Mouse (Mus musculus) brain, embryonic 14.5 days (tissue): Measurements from ENCODE around the gene Pcbp2. TPM values are rescaled to one million over a fixed set of nuclear protein-coding genes. Genes with fewer than 3 reads are reported as not detected.

Experiments
- DNase-seq: peaks from one replicate; pipeline ENCODE4 v3.0.0-alpha.2; 2011; ENCODE audit warnings: low read depth
- CTCF ChIP-seq: fragments of 200-500 bp; IDR thresholded peaks from 2 replicates; pipeline ENCODE4 v1.5.1; 2012; ENCODE audit warnings: inconsistent platforms, mild to moderate bottlenecking, moderate library complexity, borderline replicate concordance; ENCODE audit not compliant: insufficient read depth, insufficient read length; ENCODE audit errors: extremely low read depth
- POLR2A ChIP-seq: fragments of 200-500 bp; IDR thresholded peaks from 2 replicates; pipeline ENCODE4 v1.6.1; 2012; ENCODE audit warnings: mild to moderate bottlenecking, inconsistent platforms, borderline replicate concordance; ENCODE audit not compliant: poor library complexity, insufficient read depth, insufficient read length, severe bottlenecking; ENCODE audit errors: extremely low read depth
- polyA plus RNA-seq: library from polyadenylated mRNA; depleted of rRNA; stranded (reverse); fragments of >200 nt; gene quantifications from 2 replicates; pipeline ENCODE4 v1.2.3, GENCODE M21; 2012; rRNA removed

The Pcbp2 gene
- polyA plus RNA-seq, 1 experiment, result 716 TPM

DNA sequence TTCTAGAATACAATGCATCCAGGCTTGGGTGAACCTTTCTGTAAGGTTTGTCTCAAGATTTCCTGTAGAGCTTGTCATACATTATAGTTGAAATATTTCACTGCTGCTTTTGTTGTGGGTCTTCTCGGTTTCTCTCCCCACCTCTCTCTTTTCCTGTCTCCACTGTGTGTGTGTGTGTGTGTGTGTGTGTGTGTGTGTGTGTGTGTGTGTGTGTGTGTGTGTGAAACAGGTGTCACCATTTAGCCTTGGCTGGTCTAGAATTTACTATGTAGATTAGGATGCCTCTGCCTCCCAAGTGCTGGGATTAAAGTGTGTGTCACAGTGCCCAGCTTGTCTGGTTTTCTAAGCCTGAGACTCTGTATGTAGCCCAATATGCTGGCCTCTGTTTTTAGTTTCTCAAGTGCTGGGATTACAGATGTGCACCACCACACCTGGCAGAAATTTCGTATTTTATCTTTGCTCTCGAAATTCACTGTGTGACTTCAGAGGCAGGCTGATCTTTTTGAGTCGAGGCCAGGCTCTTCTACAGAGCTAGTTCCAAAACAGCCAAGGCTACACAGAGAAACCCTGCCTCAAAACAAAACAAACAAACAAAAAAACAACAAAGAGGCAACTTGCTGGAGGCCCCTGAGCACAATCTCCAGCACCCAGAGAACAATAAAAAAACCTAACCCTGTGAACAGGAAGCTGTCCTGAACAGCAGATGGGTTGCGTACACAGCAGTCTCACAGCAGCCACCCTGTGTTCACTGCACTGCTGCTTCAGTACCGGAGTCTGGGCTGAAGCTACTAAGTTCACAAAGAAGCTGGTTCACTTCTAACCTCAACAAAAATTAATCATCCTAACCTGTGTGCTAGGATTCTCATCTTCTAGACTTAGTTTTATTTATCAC, 56.0 kb downstream of the Pcbp2 start:
- DNase-seq, result no peak
- TF ChIP-seq CTCF, result no peak
- no peak for TF ChIP-seq POLR2A

DNA sequence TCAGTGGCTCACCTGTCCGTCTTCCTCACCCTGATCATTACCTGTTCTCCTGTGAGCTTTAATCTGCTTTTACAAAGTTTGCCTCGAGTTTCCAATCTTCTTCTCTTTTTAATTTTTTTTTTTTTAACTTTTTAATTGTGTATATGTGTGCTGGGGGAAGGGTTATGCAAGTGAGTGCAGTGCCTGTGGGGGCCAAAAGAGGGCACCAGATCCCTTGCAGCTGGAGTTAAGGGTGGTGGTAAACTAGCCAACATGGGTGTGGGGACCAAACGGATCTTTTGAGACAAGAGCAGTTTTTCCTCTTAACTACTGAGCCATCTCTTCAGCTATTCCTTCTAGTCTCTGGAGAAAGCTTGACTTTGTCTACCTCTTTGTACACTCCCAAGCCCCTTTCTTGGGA, 57.6 kb downstream of the Pcbp2 start:
- peak; percentile 46; the same call in 1 of the 2 replicates for TF ChIP-seq CTCF
- TF ChIP-seq POLR2A, result no peak
- DNase-seq, result peak; percentile 22

DNA sequence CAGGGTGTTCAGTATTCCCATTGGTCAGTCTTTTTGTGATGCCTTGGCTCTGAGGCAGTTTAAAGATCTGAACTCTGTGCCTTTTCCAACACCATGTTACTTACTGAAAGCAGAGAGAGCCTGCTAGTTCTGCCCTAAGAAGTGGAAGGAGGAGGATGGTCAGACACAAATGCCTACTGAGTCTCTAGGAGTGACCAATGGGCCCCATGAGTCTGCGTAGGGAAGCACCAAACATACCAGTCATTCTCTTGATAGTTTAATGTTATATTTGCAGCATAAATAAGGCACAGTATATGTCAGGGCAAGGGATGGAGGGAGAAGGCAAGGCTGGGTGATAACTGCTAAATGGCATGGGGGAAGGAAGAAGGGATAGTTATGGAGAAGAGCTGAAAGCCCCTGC, 58.1 kb downstream of the Pcbp2 start:
- DNase-seq, result no peak

DNA sequence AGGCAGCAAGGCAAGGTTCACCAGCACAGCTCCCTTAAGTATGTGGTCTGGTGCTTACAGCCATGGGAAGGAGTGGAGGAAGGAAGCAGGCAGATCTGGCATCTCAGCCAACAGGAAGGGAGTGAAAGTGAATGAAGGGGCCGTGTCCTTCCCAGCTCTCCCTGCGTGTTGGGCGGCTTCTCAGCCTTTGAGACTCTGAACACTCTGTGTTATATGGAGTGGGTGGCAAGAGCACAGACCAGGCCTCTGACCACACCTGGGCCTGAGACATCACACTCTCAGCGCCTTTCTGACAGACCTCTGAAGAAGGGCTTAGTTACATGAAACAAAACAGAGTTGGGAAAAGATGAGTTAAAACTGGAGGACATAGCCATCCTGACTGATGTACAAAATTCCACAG, 60.2 kb downstream of the Pcbp2 start:
- no peak for DNase-seq
- no peak for TF ChIP-seq POLR2A

More for the DNA sequence above, 58.1 kb downstream of the Pcbp2 start:
- TF ChIP-seq CTCF (no peak), POLR2A (no peak)

DNA sequence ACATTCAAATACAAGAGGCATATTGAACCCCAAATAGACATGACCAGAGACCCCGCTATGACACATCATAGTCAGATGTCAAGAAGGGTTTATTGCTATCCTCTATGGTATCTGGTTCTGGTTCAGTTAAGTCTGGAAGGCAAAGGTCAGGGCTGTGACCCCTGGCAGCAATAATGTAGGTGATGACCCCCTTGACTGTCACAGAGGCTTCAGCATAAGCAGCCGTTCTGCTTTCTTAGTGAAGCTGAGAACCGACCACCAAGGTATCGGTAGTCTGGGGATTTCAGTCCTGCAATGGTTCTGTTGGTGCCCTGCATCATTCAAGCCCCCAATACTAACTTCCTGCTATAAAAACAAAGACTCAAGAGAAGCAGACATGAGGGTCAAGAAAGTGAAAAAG, 61.2 kb downstream of the Pcbp2 start:
- no peak for DNase-seq
- no peak for TF ChIP-seq POLR2A
- no peak for TF ChIP-seq CTCF

DNA sequence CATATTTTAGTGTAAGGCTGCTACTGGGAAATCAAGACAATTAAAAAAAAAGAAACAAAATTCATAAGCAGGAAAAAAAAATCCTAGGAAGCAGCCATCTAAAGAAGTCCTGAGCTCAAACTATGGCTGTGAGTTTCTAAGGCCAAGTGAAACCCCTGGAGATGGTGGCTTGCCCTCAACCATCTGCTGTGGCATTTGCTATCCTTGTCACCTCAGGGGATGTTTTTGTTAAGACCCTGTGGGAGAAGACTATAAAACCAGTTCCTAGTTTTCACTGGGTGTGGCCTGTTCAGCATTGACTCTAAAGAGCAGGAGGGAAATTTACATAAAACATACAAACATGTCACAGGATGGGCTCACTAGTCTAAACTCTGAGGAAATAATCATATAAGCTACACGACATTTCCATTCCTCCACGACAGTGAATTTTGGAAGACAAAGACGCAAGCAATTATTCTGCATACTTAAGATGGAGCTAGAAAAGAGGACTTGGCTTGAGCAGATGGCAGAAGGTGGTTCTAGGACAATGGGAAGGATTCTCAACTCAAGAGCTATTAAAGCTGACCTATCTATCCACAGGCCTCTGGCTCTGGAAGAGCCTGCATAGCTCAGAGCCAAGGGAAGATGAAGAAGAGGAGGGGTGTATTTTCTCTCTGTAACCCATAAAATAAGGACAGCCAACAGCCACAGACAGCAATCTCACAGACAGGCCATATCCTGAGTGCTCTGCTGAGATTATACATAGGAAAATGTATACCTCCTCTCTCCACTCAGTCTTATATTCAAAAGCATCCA, 62.0 kb downstream of the Pcbp2 start:
- no peak for DNase-seq
- no peak for TF ChIP-seq POLR2A
- no peak for TF ChIP-seq CTCF

DNA sequence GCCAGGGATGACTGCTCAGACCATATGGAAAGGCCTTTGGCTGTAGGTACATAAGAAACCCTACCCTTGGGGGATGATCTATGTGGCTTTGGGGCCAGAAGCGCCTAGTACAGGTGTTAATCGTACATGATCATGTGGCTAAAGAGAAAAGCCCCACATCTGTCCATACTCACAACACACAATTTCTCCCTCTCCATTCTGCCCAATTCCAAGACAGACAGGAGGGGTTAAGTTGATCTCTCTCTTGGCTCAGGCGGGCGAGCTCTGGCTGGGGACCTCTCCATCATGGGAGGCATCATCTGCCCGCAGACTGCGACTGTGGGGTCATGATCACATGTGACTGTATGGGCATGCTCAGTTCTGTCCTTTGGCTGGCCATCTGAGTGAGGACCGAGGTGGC, 63.6 kb downstream of the Pcbp2 start:
- no peak for TF ChIP-seq CTCF
- no peak for TF ChIP-seq POLR2A
- DNase-seq, result no peak

DNA sequence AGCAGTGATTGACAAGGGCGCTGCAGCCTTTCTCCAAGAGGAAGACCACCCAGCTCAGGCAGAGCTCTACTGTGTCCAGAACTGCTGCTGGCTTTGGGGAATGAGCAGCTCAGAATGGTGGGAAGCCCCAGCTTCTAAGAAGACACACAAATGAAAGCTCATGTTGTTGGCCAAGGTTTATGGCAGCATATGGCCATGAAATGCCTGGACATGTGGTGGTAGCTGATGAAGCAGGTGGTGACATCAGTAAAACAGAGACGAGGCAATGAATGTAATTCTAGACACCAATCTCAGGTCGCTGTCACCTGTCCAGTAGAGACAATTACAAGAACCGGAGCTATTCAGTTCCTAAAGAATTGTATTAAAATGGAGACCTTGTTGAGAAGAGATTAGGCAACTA, 74.5 kb downstream of the Pcbp2 start:
- peak; percentile 66 for DNase-seq
- TF ChIP-seq CTCF, result no peak
- TF ChIP-seq POLR2A, result no peak

DNA sequence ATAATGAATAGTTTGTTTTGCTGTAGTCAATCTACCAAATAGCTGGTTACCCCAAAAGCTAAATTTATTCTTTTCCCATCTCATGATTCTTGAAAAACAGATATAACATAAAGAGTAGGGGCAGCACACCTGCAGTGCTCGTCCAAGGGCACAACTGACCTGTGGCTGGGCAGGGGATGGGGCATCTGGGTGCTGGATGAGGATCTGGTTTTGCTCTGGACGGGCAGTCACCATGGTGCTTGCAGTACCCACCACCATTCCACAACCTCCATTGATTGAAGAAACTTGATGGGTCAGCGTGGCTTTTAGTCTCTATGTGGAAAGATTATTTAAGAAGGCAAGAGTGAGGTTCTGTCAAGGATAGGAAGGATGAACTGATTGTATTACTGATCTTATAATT, 75.9 kb downstream of the Pcbp2 start:
- DNase-seq, result no peak
- TF ChIP-seq POLR2A, result no peak
- TF ChIP-seq CTCF, result no peak

DNA sequence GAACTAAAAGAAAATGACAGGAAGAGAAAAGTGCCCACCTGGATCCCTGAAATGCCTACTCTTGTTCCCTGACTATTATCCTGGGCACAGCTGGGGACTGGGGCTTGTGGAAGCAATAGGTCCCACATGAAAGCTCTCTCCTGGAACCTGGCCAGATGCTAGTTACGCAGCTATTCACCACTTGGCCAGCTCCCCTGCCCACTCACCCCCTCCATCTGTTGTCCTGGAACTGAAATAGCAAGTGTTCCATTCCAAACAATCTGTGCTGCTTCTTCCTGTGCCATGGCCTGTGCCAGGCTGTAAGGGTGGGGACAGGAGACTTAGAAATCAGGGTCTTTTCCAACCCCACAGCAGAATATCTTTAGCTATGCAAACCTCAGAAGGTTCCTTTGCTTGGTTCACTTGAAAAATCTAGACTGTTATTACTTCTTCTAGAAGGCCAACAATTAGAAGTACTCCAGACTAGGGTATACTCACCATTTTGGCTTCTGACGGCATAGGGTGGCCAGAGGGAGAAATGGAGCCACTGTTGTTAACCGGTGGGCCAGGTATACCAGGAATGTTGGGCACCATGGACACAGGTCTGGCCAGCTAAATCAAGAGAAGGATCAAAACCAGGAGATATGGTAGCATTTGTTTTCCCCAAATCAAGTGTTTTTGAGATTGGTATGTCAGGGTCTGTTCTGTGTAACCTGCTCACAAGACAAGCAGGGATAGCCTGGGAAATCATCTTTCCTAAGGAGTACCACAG, 76.5 kb downstream of the Pcbp2 start:
- DNase-seq, result peak; percentile 95
- TF ChIP-seq CTCF (no peak), POLR2A (no peak)

DNA sequence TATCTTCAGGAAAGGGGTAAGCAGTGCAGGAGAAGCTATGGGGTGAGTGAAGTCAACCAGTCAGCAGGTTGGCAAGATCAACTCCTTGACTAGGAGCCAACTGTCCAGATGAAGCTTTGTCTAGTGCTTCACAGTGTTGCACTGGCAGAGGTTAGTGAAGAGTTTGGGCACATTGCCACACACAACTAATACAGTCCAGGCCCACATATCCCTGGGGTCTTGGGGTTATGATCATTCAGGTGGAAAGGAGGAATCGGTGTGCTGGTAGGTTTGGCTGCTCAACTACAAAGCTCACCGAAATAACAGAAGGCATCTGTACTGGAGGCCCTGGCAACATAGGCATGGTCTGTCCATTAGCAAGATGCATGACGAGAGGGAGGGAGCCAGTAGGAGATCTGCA, 77.1 kb downstream of the Pcbp2 start:
- TF ChIP-seq CTCF, result no peak
- TF ChIP-seq POLR2A, result no peak
- peak; percentile 83 for DNase-seq

Other genes starting within 250 kb of the Pcbp2 start
- 0.30 and 0.40 TPM in 2 replicates for gene Itgb7, start 238.6 kb upstream of the Pcbp2 start, polyA plus RNA-seq
- gene Rarg, start 213.0 kb upstream of the Pcbp2 start, polyA plus RNA-seq, result 9.1 and 11.0 TPM in 2 replicates
- gene Gm9918, start 200.0 kb upstream of the Pcbp2 start, polyA plus RNA-seq, result 0.18 and 0.23 TPM in 2 replicates
- 48.7 and 53.6 TPM in 2 replicates for gene Mfsd5, start 191.1 kb upstream of the Pcbp2 start, polyA plus RNA-seq
- gene Espl1, start 174.3 kb upstream of the Pcbp2 start, polyA plus RNA-seq, result 11.3 and 12.6 TPM in 2 replicates
- 303 and 362 TPM in 2 replicates for gene Pfdn5, start 144.4 kb upstream of the Pcbp2 start, polyA plus RNA-seq
- gene Myg1, start 138.8 kb upstream of the Pcbp2 start, polyA plus RNA-seq, result 109 and 137 TPM in 2 replicates
- gene Aaas, start 119.8 kb upstream of the Pcbp2 start, polyA plus RNA-seq, result 33.6 and 49.2 TPM in 2 replicates
- 0.69 and 4.1 TPM in 2 replicates for gene Sp7, start 103.4 kb upstream of the Pcbp2 start, polyA plus RNA-seq
- 19.2 and 20.8 TPM in 2 replicates for gene Sp1, start 64.4 kb upstream of the Pcbp2 start, polyA plus RNA-seq
- gene Amhr2, start 25.2 kb upstream of the Pcbp2 start, polyA plus RNA-seq, result 0.48 and 0.53 TPM in 2 replicates
- gene Prr13, start 11.5 kb upstream of the Pcbp2 start, polyA plus RNA-seq, result 94.6 and 117 TPM in 2 replicates
- not detected in 2 replicates for gene Gm10337, start 33.2 kb downstream of the Pcbp2 start, polyA plus RNA-seq
- 72.4 and 79.2 TPM in 2 replicates for gene Map3k12, start 46.5 kb downstream of the Pcbp2 start, polyA plus RNA-seq
- 126 and 186 TPM in 2 replicates for gene Tarbp2, start 47.7 kb downstream of the Pcbp2 start, polyA plus RNA-seq
- gene Npff, start 54.4 kb downstream of the Pcbp2 start, polyA plus RNA-seq, result 7.1 and 7.5 TPM in 2 replicates
- not detected in 2 replicates for gene Gm28047, start 154.5 kb downstream of the Pcbp2 start, polyA plus RNA-seq
- 42.5 and 48.8 TPM in 2 replicates for gene Atf7, start 154.9 kb downstream of the Pcbp2 start, polyA plus RNA-seq
- 462 and 655 TPM in 2 replicates for gene Atp5g2, start 201.8 kb downstream of the Pcbp2 start, polyA plus RNA-seq